Mouse (Mus musculus) adrenal gland, postnatal 4 days (tissue): ENCODE results near the gene Fam198a. TPM values are rescaled to one million over a fixed set of nuclear protein-coding genes. Genes with fewer than 3 reads are reported as not detected.

Experiments used
- DNase-seq, 2 experiments: peaks; one replicate each; pipeline ENCODE4 v3.0.0; 2021 to 2022; ENCODE audit warnings: low spot score in 2 of 2, mixed read lengths in 2 of 2
- total RNA-seq, 2 experiments: library from RNA; stranded (reverse); gene quantifications; 2 replicates each; pipeline ENCODE4 v1.2.3; 2021

Fam198a gene
- total RNA-seq, 2 experiments from 2014 or later, result 6.8 to 8.4 TPM

- no peak for DNase-seq
Observed at GRCm38 (mm10) chr9:121925959-121926358, 24.8 kb upstream of the Fam198a start.

DNA sequence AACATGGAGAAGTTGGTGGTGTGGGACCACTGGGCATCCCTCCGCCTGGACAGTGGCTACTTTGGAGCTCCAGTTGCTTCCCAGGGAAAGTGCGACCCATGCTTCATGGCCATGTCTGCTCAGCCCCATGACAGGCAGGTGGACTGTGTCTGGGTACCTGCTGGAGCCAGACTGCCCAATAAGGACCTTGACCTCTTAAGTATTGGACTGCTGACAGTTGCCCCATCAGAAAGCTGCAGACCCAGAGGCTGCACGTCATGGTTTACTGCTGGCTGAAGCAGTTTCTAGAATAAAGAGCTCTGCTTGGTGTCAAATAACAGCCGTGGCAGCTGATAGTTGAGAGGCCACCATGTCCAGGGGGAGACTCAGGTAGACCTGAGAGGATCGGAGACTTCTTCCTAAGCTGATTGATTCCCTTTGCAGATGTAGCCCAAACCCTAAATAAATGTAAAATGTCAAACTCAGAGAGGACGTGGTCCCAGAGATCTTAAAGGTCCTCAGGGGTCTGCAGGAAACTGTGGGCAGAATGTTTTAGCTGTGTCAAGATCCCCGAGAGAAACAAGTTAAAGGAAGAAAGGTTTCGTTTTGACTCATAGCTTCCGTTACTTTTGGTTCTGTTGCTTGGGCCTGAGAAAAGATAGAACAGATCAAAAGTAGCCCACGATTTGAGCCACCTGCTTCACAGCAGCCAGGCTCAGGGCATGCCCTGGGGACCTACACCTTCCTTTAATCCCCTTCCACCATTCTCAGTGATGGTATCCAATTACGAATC, 24.0 kb upstream of the Fam198a start:
- DNase-seq, result no peak

- no peak for DNase-seq
Observed at GRCm38 (mm10) chr9:121927721-121928120, 23.1 kb upstream of the Fam198a start.

DNA sequence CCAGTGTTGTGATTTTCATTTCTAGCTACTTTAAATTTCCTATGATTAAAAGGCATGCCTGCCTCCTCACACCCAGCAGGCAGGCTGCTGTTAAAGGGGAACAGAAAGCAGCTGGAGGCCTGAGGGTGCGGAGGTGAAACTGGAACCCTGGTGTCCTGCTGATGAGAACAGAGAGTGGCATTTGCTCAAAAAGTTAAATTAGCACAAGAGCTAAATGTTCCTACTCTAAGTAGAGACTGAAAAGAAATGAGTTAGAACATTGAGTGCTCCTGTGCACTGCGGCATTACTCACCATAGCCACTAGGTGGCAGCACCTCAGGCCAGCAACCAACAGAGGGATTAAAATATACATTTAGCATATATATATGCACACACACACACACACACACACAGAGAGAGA, 22.3 kb upstream of the Fam198a start:
- no peak for DNase-seq

GRCm38 (mm10) chr9:121934856-121935255, 15.9 kb upstream of the Fam198a start:
- no peak for DNase-seq

GRCm38 (mm10) chr9:121936952-121937351, 13.8 kb upstream of the Fam198a start:
- DNase-seq, result no peak

DNA sequence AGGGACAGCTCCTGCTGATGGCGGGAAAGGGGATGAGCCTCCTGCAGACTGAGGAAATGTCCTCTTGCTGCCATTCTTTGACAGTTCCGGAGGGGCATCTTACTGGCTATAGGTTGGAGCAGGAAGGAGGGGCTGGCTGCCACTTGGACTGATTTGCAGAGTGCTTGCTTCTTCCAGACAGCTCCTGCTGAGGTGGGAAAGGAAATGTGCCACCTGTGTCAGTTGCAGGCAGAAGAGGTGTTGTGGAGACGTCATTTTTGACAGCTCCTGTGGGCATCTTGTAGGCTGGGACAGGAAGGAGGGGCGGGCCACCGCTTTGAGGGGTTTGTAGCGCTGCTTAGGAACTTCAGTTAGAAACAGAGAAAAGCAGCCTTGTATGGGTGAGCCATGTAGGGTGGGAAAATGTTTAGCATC, 13.3 kb upstream of the Fam198a start:
- DNase-seq, result no peak

DNA sequence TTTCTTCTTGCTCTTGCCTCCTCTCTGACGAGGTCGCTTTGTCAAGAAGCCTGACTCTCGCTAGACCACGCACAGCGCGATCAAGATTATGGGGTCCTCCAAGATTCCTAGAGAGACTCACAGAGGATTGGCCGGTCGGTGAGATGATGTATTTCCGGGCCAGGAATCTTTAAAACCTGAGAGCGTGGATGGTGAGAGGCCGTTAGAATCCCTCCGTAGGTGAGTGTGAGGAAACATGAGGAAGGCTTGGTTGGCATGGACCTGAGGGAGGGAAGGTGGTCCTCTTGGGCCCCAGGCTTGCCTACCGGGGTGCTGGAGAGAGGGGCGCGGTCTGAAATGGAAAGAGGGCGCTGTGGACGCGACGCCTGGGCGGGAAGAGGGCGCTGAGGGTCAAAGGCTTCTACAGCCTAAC, 12.8 kb upstream of the Fam198a start:
- no peak for DNase-seq

GRCm38 (mm10) chr9:121943005-121943404, 7.8 kb upstream of the Fam198a start:
- no peak for DNase-seq

- DNase-seq, result no peak
Observed at GRCm38 (mm10) chr9:121943628-121944027, 7.2 kb upstream of the Fam198a start.

DNA sequence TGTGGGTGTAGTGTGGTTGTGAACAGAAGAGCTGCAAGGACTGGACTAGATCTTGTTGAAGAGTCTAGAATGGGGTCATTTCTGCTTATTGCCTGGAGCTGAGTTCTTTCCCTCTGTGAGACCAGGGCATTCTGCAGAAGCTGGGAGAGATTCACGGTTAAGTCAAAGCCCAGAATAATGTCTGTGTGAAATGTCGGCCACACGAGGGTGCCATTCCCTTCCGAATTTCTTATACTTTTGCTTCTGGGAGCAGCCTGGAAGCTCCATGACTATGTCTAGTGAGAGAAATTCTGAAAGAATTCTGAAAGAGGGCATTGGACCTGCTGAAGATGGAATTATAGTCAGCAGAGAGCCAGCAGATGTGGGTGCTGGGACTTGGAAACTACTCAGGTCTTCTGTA, 3.0 kb upstream of the Fam198a start:
- DNase-seq, result peak in 1 of 2 experiments; percentile 38

GRCm38 (mm10) chr9:121948431-121948830, 2.4 kb upstream of the Fam198a start:
- DNase-seq, result no peak

GRCm38 (mm10) chr9:121951114-121951423, 281 bp downstream of the Fam198a start:
- DNase-seq, result no peak

GRCm38 (mm10) chr9:121952596-121952995, 1.8 kb downstream of the Fam198a start:
- DNase-seq, result no peak

DNA sequence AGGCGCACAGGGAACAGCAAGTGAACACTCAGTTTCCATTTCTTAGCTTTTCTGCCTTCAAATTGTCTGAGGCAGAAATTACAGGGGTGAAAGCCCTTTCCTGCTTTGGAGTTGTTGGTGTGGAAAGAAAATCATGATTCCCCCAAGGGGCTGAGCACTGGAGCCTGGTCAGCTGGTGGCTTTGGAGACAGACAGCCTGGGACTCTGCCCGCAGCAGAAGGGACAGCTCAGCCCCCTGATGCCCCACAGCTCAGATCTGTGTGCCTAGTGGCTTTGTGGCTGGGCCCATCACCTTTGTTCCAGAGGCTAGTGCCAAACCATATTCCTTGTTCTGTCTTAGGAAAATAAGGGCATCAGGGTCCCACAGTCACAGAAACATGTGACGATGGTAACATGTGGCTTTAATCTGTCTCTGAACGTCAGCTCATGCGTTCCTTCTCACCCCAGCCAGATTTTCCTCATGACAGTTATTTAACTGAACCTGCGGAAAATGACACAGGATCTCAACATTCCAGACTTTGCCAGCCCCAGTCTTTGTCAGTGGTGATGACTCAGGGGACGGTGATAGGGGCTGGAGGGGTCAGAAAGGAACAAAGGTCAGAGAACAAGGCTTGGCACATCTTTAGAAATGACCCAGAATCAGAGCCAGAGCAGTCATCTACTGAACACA, 9.3 kb downstream of the Fam198a start:
- no peak for DNase-seq

DNA sequence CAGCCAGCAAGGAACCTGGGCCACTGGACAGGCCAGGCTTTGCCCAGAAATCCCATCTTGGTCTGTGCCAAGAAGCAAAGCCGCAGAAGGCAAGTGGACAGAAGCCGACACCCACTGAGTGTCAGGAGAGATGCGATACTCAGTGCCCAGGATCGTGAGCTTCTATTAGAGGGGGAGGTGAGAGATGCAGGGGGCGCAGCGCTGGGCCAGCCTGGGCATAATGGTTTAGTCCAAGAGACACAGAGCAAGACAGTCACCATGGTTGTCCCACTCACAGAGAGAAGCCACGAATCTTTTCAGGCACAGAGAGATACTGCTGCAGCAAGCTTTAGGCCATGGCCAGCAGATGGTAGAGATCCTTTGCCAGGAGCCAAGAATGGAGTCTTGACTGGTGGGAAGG, 14.2 kb downstream of the Fam198a start:
- no peak for DNase-seq

GRCm38 (mm10) chr9:121968258-121968657, 17.5 kb downstream of the Fam198a start:
- peak in 1 of 2 experiments; percentile 29 for DNase-seq

DNA sequence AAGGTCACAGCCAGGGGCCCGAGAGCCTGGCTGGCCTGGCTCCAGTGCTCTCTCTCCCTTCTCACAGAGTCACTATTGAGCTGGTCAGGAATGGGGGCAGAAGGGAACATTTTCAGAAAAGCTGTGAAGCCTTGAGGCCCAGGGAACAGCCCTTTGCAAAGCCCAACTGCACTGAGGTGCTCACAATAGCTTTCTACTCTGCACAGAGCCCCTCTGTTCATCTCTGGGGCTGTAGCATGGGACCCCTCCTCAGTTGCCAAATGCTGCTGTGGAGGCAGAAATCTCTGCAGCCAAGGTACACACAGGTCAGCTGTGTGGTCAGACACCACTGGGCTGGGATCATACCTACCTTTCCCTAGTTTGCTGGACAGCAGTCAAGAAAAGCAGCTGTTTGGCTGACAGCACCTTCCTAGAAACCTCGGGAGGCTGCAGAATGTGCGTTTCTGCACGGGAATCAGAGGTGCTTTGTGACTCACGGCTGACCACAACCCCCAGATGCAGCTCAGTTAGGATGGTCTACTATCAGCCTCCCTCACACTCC, 19.1 kb downstream of the Fam198a start:
- no peak for DNase-seq

GRCm38 (mm10) chr9:121973207-121973606, 22.4 kb downstream of the Fam198a start:
- no peak for DNase-seq

DNA sequence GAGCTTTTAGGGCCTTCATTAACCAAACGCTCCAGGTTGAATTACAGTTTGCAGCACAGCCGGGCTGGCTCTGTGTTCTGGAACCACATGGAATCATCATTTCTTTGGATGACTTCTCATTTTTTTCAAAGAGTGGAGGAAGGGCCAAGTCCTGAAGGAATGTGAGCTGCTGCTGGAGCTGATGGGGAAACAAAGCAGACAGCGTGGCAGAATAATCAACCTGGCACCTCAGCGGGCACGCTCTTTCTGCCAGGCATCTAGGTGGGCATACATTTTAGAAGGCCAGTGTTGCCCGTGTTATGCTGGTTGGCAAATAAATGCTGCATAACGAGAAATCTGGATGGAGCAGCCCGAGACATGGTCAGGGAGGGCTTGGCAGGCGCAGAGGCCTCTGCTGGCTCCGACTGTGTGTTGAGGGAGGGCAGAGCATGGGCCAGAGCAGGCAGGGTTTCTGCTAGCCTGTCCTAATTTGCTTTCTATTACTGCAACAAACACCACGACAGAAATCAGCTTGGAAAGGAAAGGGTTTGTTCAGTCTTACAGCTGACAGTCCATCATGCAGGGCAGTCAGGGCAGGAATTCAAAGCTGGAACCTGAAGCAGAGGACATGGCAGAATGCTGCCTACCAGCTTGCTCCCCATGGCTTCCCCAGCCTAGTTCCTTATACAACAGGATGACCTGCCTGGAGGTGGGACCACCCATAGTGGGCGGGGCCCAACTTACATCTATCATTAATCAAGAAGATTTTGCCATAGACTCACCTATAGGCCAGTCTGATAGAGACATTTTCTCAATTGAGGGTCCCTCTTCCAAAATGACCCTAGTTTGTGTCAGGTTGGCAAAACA, 23.6 kb downstream of the Fam198a start:
- no peak for DNase-seq

GRCm38 (mm10) chr9:121975321-121975720, 24.5 kb downstream of the Fam198a start:
- DNase-seq, result no peak

DNA sequence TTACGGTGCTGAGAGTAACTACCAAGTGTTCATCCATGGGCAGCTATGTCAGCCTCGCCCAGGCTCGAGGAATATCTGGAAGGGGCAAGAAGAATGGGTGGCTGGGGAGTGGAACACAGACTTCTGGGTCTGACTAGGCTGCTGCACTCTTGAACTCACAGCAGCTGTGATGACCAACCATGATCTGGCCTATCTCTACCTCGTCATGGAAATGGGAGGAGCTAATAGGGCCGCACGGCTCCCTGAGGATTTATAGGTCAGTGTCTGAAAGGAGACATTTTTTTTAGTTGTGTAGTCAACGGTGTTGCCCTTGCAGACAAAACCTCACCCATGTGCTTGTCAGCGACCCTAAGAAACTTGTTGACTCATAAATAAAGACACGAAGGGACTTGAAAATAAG, 30.3 kb downstream of the Fam198a start:
- DNase-seq, result no peak
